Mouse (Mus musculus) olfactory bulb, adult 2 months (tissue): Measurements from ENCODE around the gene Des.

Experiments
- CTCF ChIP-seq: fragments of 200-500 bp; IDR thresholded peaks from 2 replicates; pipeline ENCODE4 v1.5.1; 2012; ENCODE audit warnings: low read depth, mild to moderate bottlenecking, low read length, moderate library complexity; ENCODE audit not compliant: insufficient read depth
- POLR2A ChIP-seq: fragments of 200-500 bp; IDR thresholded peaks from 2 replicates; pipeline ENCODE4 v1.6.1; 2012; ENCODE audit warnings: mild to moderate bottlenecking, low read depth, low read length, moderate library complexity; ENCODE audit not compliant: insufficient read depth

GRCm38 (mm10) chr1:75327461-75327860, 32.7 kb upstream of the Des start:
- TF ChIP-seq CTCF (no peak), POLR2A (no peak)
